Mouse (Mus musculus) cerebellum, postnatal 4 days (tissue): ENCODE data around the gene Naa11.

Source experiments
- DNase-seq, 2 experiments: peaks; one replicate each; pipeline ENCODE4 v3.0.0; 2022; ENCODE audit warnings: low spot score in 2 of 2, mixed read lengths in 1 of 2

The Naa11 gene

GRCm38 (mm10) chr5:97345129-97345528 is 47.0 kb downstream of the Naa11 start:
- no peak for DNase-seq

- DNase-seq = no peak
These were observed 48.0 kb downstream of the Naa11 start for GRCm38 (mm10) chr5:97344144-97344543.

GRCm38 (mm10) chr5:97334794-97335193 is 57.4 kb downstream of the Naa11 start:
- no peak for DNase-seq
